Mouse (Mus musculus): ENCODE measurements around the gene Mab21l3. TPM values are rescaled to one million over a fixed set of nuclear protein-coding genes. Genes with fewer than 3 reads are reported as not detected.
A peak's percentile ranks its signal among the peaks of the same experiment; 100 is the strongest.

Mab21l3 gene
- polyA plus RNA-seq, 1 experiment from 2014 or later: 6.1 TPM

GRCm38 (mm10) chr3:101811931-101812330, 36.8 kb downstream of the Mab21l3 start:
- Histone ChIP-seq H3K36me3 (ENCODE audit: control insufficient read depth, insufficient read depth, low read length) (no peaks in the 10 kb centered on the region), H3K27me3 (replicated peaks; ENCODE audit: control insufficient read depth, insufficient read depth, low read length) (no peaks in the 10 kb centered on the region), H3K9me3 (ENCODE audit: control insufficient read depth, low read length) (no peaks in the 10 kb centered on the region), H3K4me1 (ENCODE audit: control insufficient read depth, insufficient read depth, low read length) (no peaks in the 10 kb centered on the region), H3K4me3 (ENCODE audit: low read length) (no peak overlapping the region), H3K4me2 (ENCODE audit: low read depth, low read length) (no peak overlapping the region), H3K27ac (ENCODE audit: low read length) (no peak overlapping the region), H3K9ac (ENCODE audit: low read depth, low read length) (no peak overlapping the region)
- 58% methylated on average over 4 of the region's 4 CpGs for WGBS
- no peak for ATAC-seq

GRCm38 (mm10) chr3:101807646-101808045, 41.1 kb downstream of the Mab21l3 start:
- Histone ChIP-seq H3K4me1 (ENCODE audit: control insufficient read depth, insufficient read depth, low read length) (peaks cover 14% of the 10 kb centered on the region), H3K9ac (ENCODE audit: low read depth, low read length) (no peak overlapping the region), H3K9me3 (ENCODE audit: control insufficient read depth, low read length) (no peaks in the 10 kb centered on the region), H3K27me3 (replicated peaks; ENCODE audit: control insufficient read depth, insufficient read depth, low read length) (no peaks in the 10 kb centered on the region), H3K4me3 (ENCODE audit: low read length) (no peak overlapping the region), H3K36me3 (ENCODE audit: control insufficient read depth, insufficient read depth, low read length) (no peaks in the 10 kb centered on the region), H3K27ac (ENCODE audit: low read length) (no peak overlapping the region), H3K4me2 (ENCODE audit: low read depth, low read length) (no peak overlapping the region)
- WGBS: 90% methylated on average over 6 of the region's 6 CpGs
- no peak for ATAC-seq

GRCm38 (mm10) chr3:101806941-101807340, 41.8 kb downstream of the Mab21l3 start:
- H3K4me2 ChIP-seq (ENCODE audit: low read depth, low read length): no peak overlapping the region
- no peak for ATAC-seq
- no peak overlapping the region for H3K27ac ChIP-seq (ENCODE audit: low read length)
- no peaks in the 10 kb centered on the region for H3K36me3 ChIP-seq (ENCODE audit: control insufficient read depth, insufficient read depth, low read length)
- H3K9me3 ChIP-seq (ENCODE audit: control insufficient read depth, low read length): no peaks in the 10 kb centered on the region
- peaks cover 14% of the 10 kb centered on the region for H3K4me1 ChIP-seq (ENCODE audit: control insufficient read depth, insufficient read depth, low read length)
- H3K4me3 ChIP-seq (ENCODE audit: low read length): no peak overlapping the region
- WGBS: 45% methylated on average over 4 of the region's 4 CpGs
- H3K27me3 ChIP-seq (replicated peaks; ENCODE audit: control insufficient read depth, insufficient read depth, low read length): no peaks in the 10 kb centered on the region
- no peak overlapping the region for H3K9ac ChIP-seq (ENCODE audit: low read depth, low read length)

GRCm38 (mm10) chr3:101806149-101806548, 42.6 kb downstream of the Mab21l3 start:
- H3K9me3 ChIP-seq (ENCODE audit: control insufficient read depth, low read length): no peaks in the 10 kb centered on the region
- H3K4me3 ChIP-seq (ENCODE audit: low read length): no peak overlapping the region; the same call in 1 of the 2 replicates
- peak overlapping the region; percentile 54 for H3K4me2 ChIP-seq (ENCODE audit: low read depth, low read length)
- peaks cover 20% of the 10 kb centered on the region for H3K4me1 ChIP-seq (ENCODE audit: control insufficient read depth, insufficient read depth, low read length)
- WGBS: 9% methylated on average over 16 of the region's 16 CpGs
- H3K27ac ChIP-seq (ENCODE audit: low read length): peak overlapping the region; percentile 80
- peak; percentile 83 for ATAC-seq
- peak overlapping the region; percentile 63 for H3K9ac ChIP-seq (ENCODE audit: low read depth, low read length)
- H3K27me3 ChIP-seq (replicated peaks; ENCODE audit: control insufficient read depth, insufficient read depth, low read length): no peaks in the 10 kb centered on the region
- H3K36me3 ChIP-seq (ENCODE audit: control insufficient read depth, insufficient read depth, low read length): no peaks in the 10 kb centered on the region

- Histone ChIP-seq H3K36me3 (ENCODE audit: control insufficient read depth, insufficient read depth, low read length) (no peaks in the 10 kb centered on the region), H3K4me2 (ENCODE audit: low read depth, low read length) (0 out of 2 replicates have a peak overlapping the region, but pooled peaks have one; percentile 54), H3K9me3 (ENCODE audit: control insufficient read depth, low read length) (no peaks in the 10 kb centered on the region), H3K9ac (ENCODE audit: low read depth, low read length) (no peak overlapping the region), H3K27me3 (replicated peaks; ENCODE audit: control insufficient read depth, insufficient read depth, low read length) (no peaks in the 10 kb centered on the region), H3K4me3 (ENCODE audit: low read length) (no peak overlapping the region), H3K4me1 (ENCODE audit: control insufficient read depth, insufficient read depth, low read length) (peaks cover 21% of the 10 kb centered on the region), H3K27ac (ENCODE audit: low read length) (peak overlapping the region; percentile 80)
- peak; percentile 87 for ATAC-seq
- 24% methylated on average over 13 of the region's 13 CpGs for WGBS
Observed at GRCm38 (mm10) chr3:101805562-101806004, 43.2 kb downstream of the Mab21l3 start.

GRCm38 (mm10) chr3:101804971-101805561, 43.7 kb downstream of the Mab21l3 start:
- Histone ChIP-seq H3K4me2 (ENCODE audit: low read depth, low read length) (no peak overlapping the region), H3K27me3 (replicated peaks; ENCODE audit: control insufficient read depth, insufficient read depth, low read length) (no peaks in the 10 kb centered on the region), H3K36me3 (ENCODE audit: control insufficient read depth, insufficient read depth, low read length) (no peaks in the 10 kb centered on the region), H3K4me1 (ENCODE audit: control insufficient read depth, insufficient read depth, low read length) (peaks cover 21% of the 10 kb centered on the region), H3K27ac (ENCODE audit: low read length) (peak overlapping the region; percentile 76), H3K4me3 (ENCODE audit: low read length) (no peak overlapping the region), H3K9ac (ENCODE audit: low read depth, low read length) (no peak overlapping the region; the same call in 1 of the 2 replicates), H3K9me3 (ENCODE audit: control insufficient read depth, low read length) (no peaks in the 10 kb centered on the region)
- no peak for ATAC-seq
- WGBS: 58% methylated on average over 11 of the region's 11 CpGs

GRCm38 (mm10) chr3:101804331-101804730, 44.4 kb downstream of the Mab21l3 start:
- H3K9ac ChIP-seq (ENCODE audit: low read depth, low read length): no peak overlapping the region; the same call in 1 of the 2 replicates
- no peaks in the 10 kb centered on the region for H3K36me3 ChIP-seq (ENCODE audit: control insufficient read depth, insufficient read depth, low read length)
- WGBS: 52% methylated on average over 6 of the region's 6 CpGs
- H3K27ac ChIP-seq (ENCODE audit: low read length): peak overlapping the region; percentile 76; the same call in 1 of the 2 replicates
- H3K27me3 ChIP-seq (replicated peaks; ENCODE audit: control insufficient read depth, insufficient read depth, low read length): no peaks in the 10 kb centered on the region
- ATAC-seq: no peak
- H3K9me3 ChIP-seq (ENCODE audit: control insufficient read depth, low read length): no peaks in the 10 kb centered on the region
- no peak overlapping the region for H3K4me2 ChIP-seq (ENCODE audit: low read depth, low read length)
- H3K4me1 ChIP-seq (ENCODE audit: control insufficient read depth, insufficient read depth, low read length): peaks cover 27% of the 10 kb centered on the region
- no peak overlapping the region for H3K4me3 ChIP-seq (ENCODE audit: low read length)

GRCm38 (mm10) chr3:101803764-101804163, 45.0 kb downstream of the Mab21l3 start:
- Histone ChIP-seq H3K36me3 (ENCODE audit: control insufficient read depth, insufficient read depth, low read length) (no peaks in the 10 kb centered on the region), H3K4me2 (ENCODE audit: low read depth, low read length) (no peak overlapping the region), H3K9me3 (ENCODE audit: control insufficient read depth, low read length) (no peaks in the 10 kb centered on the region), H3K4me3 (ENCODE audit: low read length) (no peak overlapping the region), H3K4me1 (ENCODE audit: control insufficient read depth, insufficient read depth, low read length) (peaks cover 28% of the 10 kb centered on the region), H3K9ac (ENCODE audit: low read depth, low read length) (no peak overlapping the region), H3K27ac (ENCODE audit: low read length) (no peak overlapping the region), H3K27me3 (replicated peaks; ENCODE audit: control insufficient read depth, insufficient read depth, low read length) (no peaks in the 10 kb centered on the region)
- ATAC-seq: no peak
- WGBS: 61% methylated on average over 6 of the region's 6 CpGs

- H3K4me3 ChIP-seq (ENCODE audit: low read length): no peak overlapping the region
- no peaks in the 10 kb centered on the region for H3K9me3 ChIP-seq (ENCODE audit: control insufficient read depth, low read length)
- 74% methylated on average over 6 of the region's 6 CpGs for WGBS
- no peak overlapping the region for H3K4me2 ChIP-seq (ENCODE audit: low read depth, low read length)
- no peak overlapping the region for H3K27ac ChIP-seq (ENCODE audit: low read length)
- no peaks in the 10 kb centered on the region for H3K36me3 ChIP-seq (ENCODE audit: control insufficient read depth, insufficient read depth, low read length)
- H3K4me1 ChIP-seq (ENCODE audit: control insufficient read depth, insufficient read depth, low read length): peaks cover 34% of the 10 kb centered on the region
- H3K27me3 ChIP-seq (replicated peaks; ENCODE audit: control insufficient read depth, insufficient read depth, low read length): no peaks in the 10 kb centered on the region
- no peak overlapping the region for H3K9ac ChIP-seq (ENCODE audit: low read depth, low read length)
- ATAC-seq: no peak
Observed at GRCm38 (mm10) chr3:101802746-101803145, 46.0 kb downstream of the Mab21l3 start.

- WGBS: 69% methylated on average over 11 of the region's 11 CpGs
Observed at GRCm38 (mm10) chr3:101800596-101801018, 48.2 kb downstream of the Mab21l3 start.

More at GRCm38 (mm10) chr3:101800596-101801018, 48.2 kb downstream of the Mab21l3 start:
- Histone ChIP-seq H3K9me3 (ENCODE audit: control insufficient read depth, low read length) (no peaks in the 10 kb centered on the region), H3K4me3 (ENCODE audit: low read length) (no peak overlapping the region), H3K27me3 (replicated peaks; ENCODE audit: control insufficient read depth, insufficient read depth, low read length) (no peaks in the 10 kb centered on the region), H3K4me1 (ENCODE audit: control insufficient read depth, insufficient read depth, low read length) (peaks cover 42% of the 10 kb centered on the region), H3K27ac (ENCODE audit: low read length) (no peak overlapping the region), H3K36me3 (ENCODE audit: control insufficient read depth, insufficient read depth, low read length) (no peaks in the 10 kb centered on the region), H3K9ac (ENCODE audit: low read depth, low read length) (no peak overlapping the region), H3K4me2 (ENCODE audit: low read depth, low read length) (no peak overlapping the region)
- no peak for ATAC-seq

Data from intestine, embryonic 16.5 days (tissue).